ENCODE assay signal across 9 mouse cellular contexts in the genomic region with DNA sequence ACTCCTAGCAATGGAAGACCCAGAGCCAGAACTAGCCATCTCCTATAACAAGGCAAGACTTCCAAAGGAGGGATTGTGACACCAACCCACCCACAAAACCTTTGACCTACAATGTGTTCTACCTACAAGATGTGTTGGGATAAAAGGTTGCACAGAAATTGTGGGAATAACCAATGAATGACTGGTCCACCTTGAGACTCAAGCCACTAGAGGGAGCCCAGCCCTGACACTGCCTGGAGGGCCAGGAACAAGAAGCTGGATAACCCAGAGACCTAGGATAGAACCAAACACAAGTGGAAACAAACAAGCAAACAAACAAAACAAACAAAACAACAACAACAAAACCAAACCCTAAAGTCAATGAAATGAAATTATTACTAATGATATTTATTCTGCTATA.
A peak's percentile ranks its signal among the peaks of the same experiment; 100 is the strongest.
DNase-seq lines count a peak whose midpoint lies in the region; ATAC-seq and TF ChIP-seq lines count a peak whose summit lies in the region.
"Had no signal": no experiment of that assay in that cellular context is flagged by ENCODE, and none has a peak within 500 bp of the region (broad histone marks: within the 10 kb centered on the region; RNA-seq: fewer than 3 reads in every experiment).

No protein-coding gene starts in this region.

- no peak overlapping the region for H3K4me2 ChIP-seq in hindbrain, embryonic 12.5 days (replicated peaks)
- H3K4me2 ChIP-seq: neural tube, embryonic 12.5 days had no signal

- H3K4me3 ChIP-seq in hindbrain, embryonic 10.5 days = no peak overlapping the region
- H3K4me3 ChIP-seq in hindbrain, embryonic 12.5 days = no peak overlapping the region
- no peak overlapping the region for H3K4me3 ChIP-seq in embryonic fibroblast, embryonic 13.5 days (ENCODE audit: insufficient read depth, low read length)
- H3K4me3 ChIP-seq: neural tube, embryonic 12.5 days had no signal

- no peak overlapping the region for H3K9ac ChIP-seq in hindbrain, embryonic 12.5 days
- H3K9ac ChIP-seq: neural tube, embryonic 12.5 days had no signal

- no peak overlapping the region for H3K27ac ChIP-seq in hindbrain, embryonic 10.5 days
- H3K27ac ChIP-seq in hindbrain, embryonic 12.5 days = no peak overlapping the region
- no peak overlapping the region for H3K27ac ChIP-seq in embryonic fibroblast, embryonic 13.5 days (ENCODE audit: insufficient read depth, low read length)
- H3K27ac ChIP-seq: neural tube, embryonic 12.5 days had no signal

- H3K4me1 ChIP-seq in hindbrain, embryonic 10.5 days (replicated peaks) = no peaks in the 10 kb centered on the region
- H3K4me1 ChIP-seq in hindbrain, embryonic 12.5 days = no peaks in the 10 kb centered on the region
- H3K4me1 ChIP-seq in embryonic fibroblast, embryonic 13.5 days (ENCODE audit: control insufficient read depth, insufficient read depth, low read length) = no peaks in the 10 kb centered on the region
- H3K4me1 ChIP-seq: neural tube, embryonic 12.5 days had no signal

- TF ChIP-seq POLR2A in embryonic fibroblast, embryonic 13.5 days (IDR thresholded peaks at IDR 0.05; ENCODE audit: low read depth, low read length) = no peak

- H3K36me3 ChIP-seq in hindbrain, embryonic 10.5 days = no peaks in the 10 kb centered on the region
- H3K36me3 ChIP-seq in hindbrain, embryonic 12.5 days = no peaks in the 10 kb centered on the region
- H3K36me3 ChIP-seq: neural tube, embryonic 12.5 days had no signal

- TF ChIP-seq CTCF in embryonic fibroblast, embryonic 13.5 days (IDR thresholded peaks at IDR 0.05; ENCODE audit: borderline replicate concordance, insufficient read depth, low read length) = peak; percentile 50; the same call in 1 of the 2 replicates

- no peak for ATAC-seq in hindbrain, embryonic 12.5 days (ENCODE audit: low FRiP score)
- no peak for ATAC-seq in megakaryocyte, adult 5-6 weeks (ENCODE audit: poor library complexity, severe bottlenecking)

- DNase-seq in hindbrain, embryonic 10.5 days (ENCODE audit: low spot score) = peak; percentile 20
- peak; percentile 41 for DNase-seq in urinary bladder, postnatal 14 days (ENCODE audit: low spot score)
- DNase-seq in urinary bladder, postnatal 4 days (ENCODE audit: low spot score in 2 of 2) = no peak
- no peak for DNase-seq in thymus, adult 18-20 months
- DNase-seq in frontal cortex, postnatal 10 days (ENCODE audit: low spot score in 2 of 2) = no peak

- no peaks in the 10 kb centered on the region for H3K27me3 ChIP-seq in hindbrain, embryonic 10.5 days (ENCODE audit: insufficient read depth, poor library complexity, severe bottlenecking)
- H3K27me3 ChIP-seq in hindbrain, embryonic 12.5 days = no peaks in the 10 kb centered on the region
- H3K27me3 ChIP-seq: neural tube, embryonic 12.5 days had no signal

- H3K9me3 ChIP-seq in hindbrain, embryonic 10.5 days = no peaks in the 10 kb centered on the region
- H3K9me3 ChIP-seq in hindbrain, embryonic 12.5 days (replicated peaks) = no peaks in the 10 kb centered on the region
- H3K9me3 ChIP-seq: neural tube, embryonic 12.5 days had no signal

Comparison
In these comparisons a context has a peak if more than half of its experiments do, and no peak if none do; other contexts are left out.
1. DNase-seq: peak in hindbrain, embryonic 10.5 days (single experiment) and urinary bladder, postnatal 14 days (single experiment); none in urinary bladder, postnatal 4 days (0 of 2), thymus, adult 18-20 months (0 of 2) and frontal cortex, postnatal 10 days (0 of 2).